Mouse (Mus musculus): ENCODE data around the gene Shc3. TPM values are rescaled to one million over a fixed set of nuclear protein-coding genes. Genes with fewer than 3 reads are reported as not detected.

Shc3 gene
- 2.3 and 3.1 TPM in 2 replicates for polyA plus RNA-seq (2015; fragmentation: Nextera tagmentation; extraction: Ambion mirVana)

- H3K4me3 ChIP-seq = peak within 1 kb of the TSS; percentile 58
- H3K9me3 ChIP-seq = no peaks in the 10 kb centered on the region
- H3K9ac ChIP-seq = peak within 1 kb of the TSS; percentile 68
- peak; percentile 75; the same call in 1 of the 2 replicates for ATAC-seq (ENCODE audit: insufficient number of reproducible peaks, insufficient read depth, low FRiP score, low TSS enrichment, low read depth)
- peak within 1 kb of the TSS; percentile 96 for H3K4me2 ChIP-seq
- no peaks in the 10 kb centered on the region for H3K36me3 ChIP-seq
- peaks cover 39% of the 10 kb centered on the region for H3K4me1 ChIP-seq
- H3K27ac ChIP-seq = peak within 1 kb of the TSS; percentile 70; the same call in 1 of the 2 replicates
- WGBS = under 1% methylated on average over 36 of the region's 36 CpGs
- peaks cover 88% of the 10 kb centered on the region for H3K27me3 ChIP-seq
Observed at GRCm38 (mm10) chr13:51568911-51569684, at the start of gene Shc3. TSS of gene Shc3 (minus strand) at chr13:51569419.

DNA sequence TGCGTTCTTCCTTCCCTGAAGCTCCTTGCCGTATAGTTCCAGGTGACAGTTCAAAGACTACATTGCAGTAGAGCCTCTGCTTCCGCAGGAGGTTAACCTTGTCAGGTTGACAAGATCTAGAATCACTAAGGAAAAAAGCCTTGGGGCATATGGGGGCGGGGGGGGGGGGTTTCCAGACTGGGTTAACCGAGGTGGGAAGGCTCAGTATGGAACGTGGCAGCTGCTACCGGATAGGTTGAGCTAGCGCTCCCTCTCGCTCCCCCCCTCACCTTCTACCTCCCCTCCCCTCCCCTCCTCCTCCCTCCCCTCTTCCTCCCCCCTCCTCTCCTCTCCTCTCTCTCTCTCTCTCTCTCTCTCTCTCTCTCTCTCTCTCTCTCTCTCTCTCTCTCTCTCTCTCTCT lies 49.4 kb upstream of the Shc3 start:
- Histone ChIP-seq H3K9me3 (no peaks in the 10 kb centered on the region), H3K27me3 (no peaks in the 10 kb centered on the region), H3K4me1 (peaks cover 16% of the 10 kb centered on the region), H3K36me3 (no peaks in the 10 kb centered on the region), H3K27ac (no peak overlapping the region), H3K4me3 (no peak overlapping the region), H3K4me2 (no peak overlapping the region), H3K9ac (no peak overlapping the region)
- ATAC-seq (ENCODE audit: insufficient number of reproducible peaks, insufficient read depth, low FRiP score, low TSS enrichment, low read depth) = no peak
- WGBS = 13% methylated on average over 8 of the region's 9 CpGs

- Histone ChIP-seq H3K4me1 (peaks cover 16% of the 10 kb centered on the region), H3K9me3 (no peaks in the 10 kb centered on the region), H3K9ac (no peak overlapping the region), H3K27ac (no peak overlapping the region), H3K27me3 (no peaks in the 10 kb centered on the region), H3K36me3 (no peaks in the 10 kb centered on the region), H3K4me3 (no peak overlapping the region), H3K4me2 (no peak overlapping the region)
- 14% methylated on average over 6 of the region's 6 CpGs for WGBS
- ATAC-seq (ENCODE audit: insufficient number of reproducible peaks, insufficient read depth, low FRiP score, low TSS enrichment, low read depth) = 0 out of 2 replicates have a peak, but pooled peaks have one; percentile 20
Observed at GRCm38 (mm10) chr13:51617861-51618260, 48.6 kb upstream of the Shc3 start.

DNA sequence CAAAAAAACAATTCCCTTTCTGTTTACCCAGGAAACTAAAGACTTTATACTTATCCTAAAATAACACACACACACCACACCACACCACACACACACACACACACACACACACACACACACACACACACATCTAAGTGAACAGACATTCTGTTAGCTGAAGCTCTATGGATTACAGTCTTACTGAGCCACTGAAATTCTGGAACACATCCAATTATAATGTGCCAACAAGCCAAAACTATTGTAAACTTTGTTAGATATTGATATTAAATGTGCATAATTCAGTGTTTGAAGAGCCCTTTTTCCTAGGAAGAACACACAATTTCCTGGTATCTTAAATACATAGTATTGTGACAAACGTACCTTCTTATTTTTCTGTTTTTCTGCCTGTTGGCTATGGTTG lies 48.1 kb upstream of the Shc3 start:
- H3K9ac ChIP-seq = no peak overlapping the region
- no peak for ATAC-seq (ENCODE audit: insufficient number of reproducible peaks, insufficient read depth, low FRiP score, low TSS enrichment, low read depth)
- 54% methylated on average over 1 of the region's 1 CpGs for WGBS
- H3K4me1 ChIP-seq = peaks cover 16% of the 10 kb centered on the region
- H3K9me3 ChIP-seq = no peaks in the 10 kb centered on the region
- H3K27ac ChIP-seq = no peak overlapping the region
- H3K4me3 ChIP-seq = no peak overlapping the region
- no peak overlapping the region for H3K4me2 ChIP-seq
- H3K27me3 ChIP-seq = no peaks in the 10 kb centered on the region
- H3K36me3 ChIP-seq = no peaks in the 10 kb centered on the region

DNA sequence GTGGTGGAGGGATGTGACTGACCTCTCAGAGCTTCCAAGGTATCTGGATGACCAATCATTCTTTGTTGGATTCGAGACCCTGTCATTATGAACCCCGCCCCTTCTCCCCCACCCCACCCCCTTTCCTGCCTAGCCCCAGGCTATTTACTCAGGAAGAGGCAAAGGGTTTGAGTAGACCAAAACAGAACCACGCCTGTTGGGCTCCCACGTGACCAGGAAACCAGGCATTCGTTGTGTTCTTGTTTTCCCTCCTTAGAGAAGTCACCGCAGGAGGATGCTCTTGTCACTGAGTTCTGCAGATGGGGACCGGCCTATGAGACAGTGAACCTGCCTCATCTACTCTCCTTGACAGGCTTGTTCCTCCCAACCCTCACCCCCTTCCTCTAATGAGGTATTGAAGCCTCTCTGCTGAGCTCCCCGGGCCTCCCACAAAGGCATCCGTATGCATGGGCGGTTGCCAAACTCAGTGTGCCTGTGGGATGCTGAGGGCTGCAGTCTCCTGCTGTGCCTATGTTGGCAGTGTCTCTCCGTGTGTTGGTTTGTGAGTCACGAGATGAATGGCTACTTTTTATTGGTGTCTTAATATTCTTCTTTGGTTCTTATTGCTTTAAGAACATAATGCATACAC lies 47.3 kb upstream of the Shc3 start:
- Histone ChIP-seq H3K4me2 (peak overlapping the region; percentile 26), H3K4me3 (no peak overlapping the region), H3K4me1 (peaks cover 17% of the 10 kb centered on the region), H3K27ac (no peak overlapping the region), H3K9ac (peak overlapping the region; percentile 41; the same call in 1 of the 2 replicates), H3K27me3 (no peaks in the 10 kb centered on the region), H3K36me3 (no peaks in the 10 kb centered on the region), H3K9me3 (no peaks in the 10 kb centered on the region)
- no peak for ATAC-seq (ENCODE audit: insufficient number of reproducible peaks, insufficient read depth, low FRiP score, low TSS enrichment, low read depth)
- WGBS = 6% methylated on average over 12 of the region's 12 CpGs

DNA sequence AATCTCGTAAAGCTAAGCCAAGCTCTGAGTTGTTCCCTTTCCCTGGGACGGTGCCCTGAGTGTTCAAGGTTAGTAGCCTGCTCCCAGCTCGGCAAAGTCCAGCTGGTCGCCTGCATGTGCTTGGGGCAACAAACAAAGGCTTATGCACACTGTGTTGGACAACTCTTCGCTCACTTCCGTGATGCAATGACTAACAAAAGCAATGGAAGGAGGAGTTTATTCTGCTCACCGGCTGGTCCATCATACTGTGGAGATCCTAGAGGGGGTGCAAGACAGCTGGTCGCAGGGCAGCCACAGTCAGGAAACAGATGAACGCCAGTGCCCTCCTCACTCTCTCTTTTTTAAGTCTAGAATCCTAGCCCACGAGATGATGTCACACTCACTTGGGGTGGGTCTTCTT lies 46.6 kb upstream of the Shc3 start:
- Histone ChIP-seq H3K27ac (no peak overlapping the region), H3K4me1 (peaks cover 23% of the 10 kb centered on the region), H3K9me3 (no peaks in the 10 kb centered on the region), H3K4me3 (no peak overlapping the region), H3K36me3 (no peaks in the 10 kb centered on the region), H3K27me3 (no peaks in the 10 kb centered on the region), H3K4me2 (no peak overlapping the region), H3K9ac (0 out of 2 replicates have a peak overlapping the region, but pooled peaks have one; percentile 11)
- ATAC-seq (ENCODE audit: insufficient number of reproducible peaks, insufficient read depth, low FRiP score, low TSS enrichment, low read depth) = no peak
- 49% methylated on average over 10 of the region's 10 CpGs for WGBS

- ATAC-seq (ENCODE audit: insufficient number of reproducible peaks, insufficient read depth, low FRiP score, low TSS enrichment, low read depth) = no peak
- peaks cover 18% of the 10 kb centered on the region for H3K4me1 ChIP-seq
- no peaks in the 10 kb centered on the region for H3K9me3 ChIP-seq
- H3K36me3 ChIP-seq = no peaks in the 10 kb centered on the region
- 34% methylated on average over 5 of the region's 5 CpGs for WGBS
- H3K27ac ChIP-seq = no peak overlapping the region
- H3K27me3 ChIP-seq = no peaks in the 10 kb centered on the region
- no peak overlapping the region for H3K4me3 ChIP-seq
- H3K9ac ChIP-seq = no peak overlapping the region
- H3K4me2 ChIP-seq = peak overlapping the region; percentile 32; the same call in 1 of the 2 replicates
Observed at GRCm38 (mm10) chr13:51611500-51611899, 42.3 kb upstream of the Shc3 start.

- Histone ChIP-seq H3K9me3 (no peaks in the 10 kb centered on the region), H3K27me3 (no peaks in the 10 kb centered on the region), H3K4me1 (peaks cover 14% of the 10 kb centered on the region; the same call in 1 of the 2 replicates), H3K36me3 (no peaks in the 10 kb centered on the region), H3K9ac (no peak overlapping the region), H3K4me3 (no peak overlapping the region), H3K27ac (no peak overlapping the region), H3K4me2 (peak overlapping the region; percentile 32; the same call in 1 of the 2 replicates)
- 19% methylated on average over 9 of the region's 9 CpGs for WGBS
- no peak for ATAC-seq (ENCODE audit: insufficient number of reproducible peaks, insufficient read depth, low FRiP score, low TSS enrichment, low read depth)
Observed at GRCm38 (mm10) chr13:51611060-51611459, 41.8 kb upstream of the Shc3 start.

GRCm38 (mm10) chr13:51609231-51609630 lies 40.0 kb upstream of the Shc3 start:
- Histone ChIP-seq H3K27me3 (no peaks in the 10 kb centered on the region), H3K36me3 (no peaks in the 10 kb centered on the region), H3K4me3 (no peak overlapping the region), H3K27ac (no peak overlapping the region), H3K4me1 (peaks cover 7% of the 10 kb centered on the region; the same call in 1 of the 2 replicates), H3K9ac (no peak overlapping the region), H3K4me2 (no peak overlapping the region), H3K9me3 (no peaks in the 10 kb centered on the region)
- WGBS = 91% methylated on average over 7 of the region's 7 CpGs
- ATAC-seq (ENCODE audit: insufficient number of reproducible peaks, insufficient read depth, low FRiP score, low TSS enrichment, low read depth) = no peak

GRCm38 (mm10) chr13:51603894-51604244 lies 34.6 kb upstream of the Shc3 start:
- H3K27ac ChIP-seq = no peak overlapping the region
- 37% methylated on average over 4 of the region's 4 CpGs for WGBS

DNA sequence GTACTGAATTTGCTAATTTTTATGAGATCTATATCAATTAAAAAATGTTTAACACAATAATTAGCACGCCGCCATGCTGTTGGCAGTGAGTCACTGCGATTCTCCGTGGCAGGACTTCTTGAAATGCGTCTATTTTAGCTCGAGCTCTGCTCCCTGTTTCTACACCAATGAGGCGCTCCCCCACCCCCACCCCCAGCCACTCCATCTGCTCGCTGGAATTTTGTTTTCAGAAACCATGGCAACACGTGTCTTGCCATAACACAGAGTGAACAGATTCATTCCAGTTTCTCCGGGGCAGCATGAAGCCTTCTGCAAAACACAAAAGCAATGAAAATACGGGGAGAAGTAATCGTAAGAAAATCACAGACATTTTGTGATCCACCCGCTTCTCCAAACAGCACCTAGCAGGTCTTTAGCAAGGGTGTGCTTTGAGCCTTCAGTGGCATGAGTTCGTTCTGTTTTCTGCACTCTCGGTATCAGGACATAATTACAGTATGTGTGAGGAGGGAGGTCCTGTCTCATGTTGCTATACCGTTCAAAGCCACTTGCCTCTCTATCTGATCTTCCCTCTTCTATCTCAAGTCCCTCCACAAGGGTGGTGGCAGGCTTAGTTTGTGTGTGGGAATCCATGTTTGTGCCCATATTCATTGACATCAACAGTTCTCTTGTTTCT lies 34.1 kb upstream of the Shc3 start:
- peak overlapping the region; percentile 46; the same call in 1 of the 2 replicates for H3K9ac ChIP-seq
- WGBS = 15% methylated on average over 16 of the region's 16 CpGs
- ATAC-seq (ENCODE audit: insufficient number of reproducible peaks, insufficient read depth, low FRiP score, low TSS enrichment, low read depth) = no peak

More at GRCm38 (mm10) chr13:51603894-51604244, 34.6 kb upstream of the Shc3 start:
- no peaks in the 10 kb centered on the region for H3K9me3 ChIP-seq
- H3K4me3 ChIP-seq = peak overlapping the region; percentile 25
- H3K4me1 ChIP-seq = peaks cover 15% of the 10 kb centered on the region
- H3K4me2 ChIP-seq = peak overlapping the region; percentile 55
- no peak for ATAC-seq (ENCODE audit: insufficient number of reproducible peaks, insufficient read depth, low FRiP score, low TSS enrichment, low read depth)
- no peaks in the 10 kb centered on the region for H3K27me3 ChIP-seq
- no peaks in the 10 kb centered on the region for H3K36me3 ChIP-seq
- H3K9ac ChIP-seq = 0 out of 2 replicates have a peak overlapping the region, but pooled peaks have one; percentile 46

More for the DNA sequence above, 34.1 kb upstream of the Shc3 start:
- Histone ChIP-seq H3K27ac (no peak overlapping the region), H3K4me1 (peaks cover 15% of the 10 kb centered on the region), H3K9me3 (no peaks in the 10 kb centered on the region), H3K27me3 (no peaks in the 10 kb centered on the region), H3K4me3 (peak overlapping the region; percentile 25), H3K36me3 (no peaks in the 10 kb centered on the region), H3K4me2 (peak overlapping the region; percentile 55)
